Mouse (Mus musculus): Measurements from ENCODE around the gene Nxnl2.
"Not testable (repeated sequence)": the region's sequence is repeated elsewhere in the genome, so short reads cannot be mapped to it uniquely, and the experiment has no call there.

The Nxnl2 gene

GRCm38 (mm10) chr13:51182236-51182635 is 11.4 kb downstream of the Nxnl2 start:
- no peak for DNase-seq

- DNase-seq, result no peak
These were observed 14.1 kb downstream of the Nxnl2 start for GRCm38 (mm10) chr13:51184896-51185295.

GRCm38 (mm10) chr13:51190336-51190735 is 19.5 kb downstream of the Nxnl2 start:
- no peak for DNase-seq

- DNase-seq, result peak; percentile 68
These were observed 20.8 kb downstream of the Nxnl2 start for GRCm38 (mm10) chr13:51191416-51192140.

GRCm38 (mm10) chr13:51193893-51194292 is 23.1 kb downstream of the Nxnl2 start:
- DNase-seq, result no peak

GRCm38 (mm10) chr13:51197699-51198098 is 26.9 kb downstream of the Nxnl2 start:
- DNase-seq, result no peak

GRCm38 (mm10) chr13:51198186-51198585 is 27.4 kb downstream of the Nxnl2 start:
- peak; percentile 76 for DNase-seq

GRCm38 (mm10) chr13:51201985-51202843 is 31.4 kb downstream of the Nxnl2 start:
- not testable (repeated sequence) for DNase-seq

GRCm38 (mm10) chr13:51202844-51203173 is 32.0 kb downstream of the Nxnl2 start:
- peak; percentile 59 for DNase-seq

- DNase-seq, result peak; percentile 27
These were observed 32.6 kb downstream of the Nxnl2 start for GRCm38 (mm10) chr13:51203467-51203866.

- not testable (repeated sequence) for DNase-seq
These were observed 33.3 kb downstream of the Nxnl2 start for GRCm38 (mm10) chr13:51204081-51204480.

GRCm38 (mm10) chr13:51207965-51208364 is 37.1 kb downstream of the Nxnl2 start:
- DNase-seq, result no peak

GRCm38 (mm10) chr13:51208378-51209100 is 37.7 kb downstream of the Nxnl2 start:
- DNase-seq, result peak; percentile 38

GRCm38 (mm10) chr13:51210639-51211038 is 39.8 kb downstream of the Nxnl2 start:
- no peak for DNase-seq

- DNase-seq, result no peak
These were observed 43.9 kb downstream of the Nxnl2 start for GRCm38 (mm10) chr13:51214746-51215145.

- no peak for DNase-seq
These were observed 50.1 kb downstream of the Nxnl2 start for GRCm38 (mm10) chr13:51220897-51221296.

GRCm38 (mm10) chr13:51221425-51222160 is 50.8 kb downstream of the Nxnl2 start:
- no peak for DNase-seq

All from kidney, postnatal 14 days (tissue).